Mouse (Mus musculus) midbrain, postnatal 0 days (tissue): ENCODE measurements around the gene Myo16. TPM values are rescaled to one million over a fixed set of nuclear protein-coding genes. Genes with fewer than 3 reads are reported as not detected.

Experiments used
- ATAC-seq: fragments of 200-750 bp; cut with Nextera tagmentation; 2 replicates; pipeline ENCODE4 v1.8.0; 2017; ENCODE audit warnings: moderate number of reproducible peaks, mild to moderate bottlenecking, moderate TSS enrichment, moderate library complexity; ENCODE audit not compliant: low FRiP score
- DNase-seq: peaks from one replicate; pipeline ENCODE4 v3.0.0-alpha.2; 2015; ENCODE audit warnings: low spot score
- H3K27ac ChIP-seq: fragments of 300-500 bp; sonication (generic); 2 replicates; pipeline ENCODE4 v1.5.1; 2014; ENCODE audit warnings: low read depth, mild to moderate bottlenecking, low read length, mixed read lengths
- H3K27me3 ChIP-seq: fragments of 300-500 bp; sonication (generic); 2 replicates; pipeline ENCODE4 v1.6.1; 2014; ENCODE audit warnings: low read length, control low read depth, mixed read lengths; ENCODE audit not compliant: insufficient read depth
- H3K36me3 ChIP-seq: fragments of 300-500 bp; sonication (generic); 2 replicates; pipeline ENCODE4 v1.6.1; 2014; ENCODE audit warnings: low read length, control low read depth, mixed read lengths; ENCODE audit not compliant: insufficient read depth
- H3K4me1 ChIP-seq: fragments of 300-500 bp; sonication (generic); 2 replicates; pipeline ENCODE4 v1.6.1; 2014; ENCODE audit warnings: mild to moderate bottlenecking, control low read depth, antibody characterized with exemption, low read length, mixed read lengths; ENCODE audit not compliant: insufficient read depth
- H3K4me2 ChIP-seq: fragments of 300-500 bp; sonication (generic); 2 replicates; pipeline ENCODE4 v1.6.1; 2014; ENCODE audit warnings: low read depth, mild to moderate bottlenecking, low read length, mixed read lengths; ENCODE audit not compliant: poor library complexity, severe bottlenecking
- H3K4me3 ChIP-seq: fragments of 300-500 bp; sonication (generic); 2 replicates; pipeline ENCODE4 v1.5.1; 2014; ENCODE audit warnings: low read depth, mild to moderate bottlenecking, low read length, moderate library complexity
- H3K9ac ChIP-seq: fragments of 300-500 bp; sonication (generic); replicated peaks from 2 replicates; pipeline ENCODE4 v1.6.1; 2014; ENCODE audit warnings: mild to moderate bottlenecking, low read length, moderate library complexity, mixed read lengths; ENCODE audit not compliant: poor library complexity, severe bottlenecking
- H3K9me3 ChIP-seq: fragments of 300-500 bp; sonication (generic); 2 replicates; pipeline ENCODE4 v1.6.1; 2016; ENCODE audit warnings: low read length, control low read depth
- CTCF ChIP-seq: IDR thresholded peaks from 2 replicates; pipeline ENCODE4 v1.5.1; 2016; ENCODE audit warnings: antibody characterized with exemption, mild to moderate bottlenecking
- WGBS: fragments of 180-500 bp; shearing (Covaris S2); extraction: QIAGEN DNeasy Blood & Tissue Kit; methylation state at CpG from one replicate; pipeline ENCODE4 v1.1.7; 2014; 5-methylcytosine and 5-hydroxymethylcytosine counted together
- polyA plus RNA-seq: library from polyadenylated mRNA; unstranded; fragments of >200 nt; fragmentation: Nextera tagmentation; extraction: Ambion mirVana; gene quantifications from 2 replicates; pipeline ENCODE4 v1.2.1, GENCODE M21; 2015
- total RNA-seq: library from RNA; depleted of rRNA; stranded (reverse); fragments of >200 nt; gene quantifications from 2 replicates; pipeline ENCODE4 v1.2.3, GENCODE M21; 2014

Gene Myo16
- total and polyA plus RNA-seq, 2 experiments from 2014 or later, result 7.7 to 59.9 TPM

DNA sequence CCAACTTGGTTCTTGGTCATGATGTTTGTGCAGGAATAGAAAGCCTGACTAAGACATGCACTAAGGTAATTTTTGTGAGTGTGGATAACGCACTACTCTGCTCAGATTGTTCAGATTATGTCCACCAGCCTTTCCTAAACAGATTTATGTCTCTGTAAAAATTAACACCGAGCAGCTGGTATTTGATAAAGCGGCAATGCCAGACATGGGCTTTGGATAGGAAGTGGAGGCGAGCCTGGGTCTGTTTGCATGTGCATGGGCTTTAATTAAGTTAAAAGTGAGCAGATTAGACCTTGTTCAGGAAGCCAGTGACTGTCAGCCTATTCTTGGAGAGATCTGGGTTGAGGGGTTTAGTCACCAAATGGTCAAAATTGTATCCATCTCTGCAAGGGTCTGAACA, 367.8 kb downstream of the Myo16 start:
- H3K4me1 ChIP-seq, result no peaks in the 10 kb centered on the region
- DNase-seq (no peak), ATAC-seq (no peak)
- no peak overlapping the region for H3K27ac ChIP-seq
- WGBS, result 79% methylated on average over 4 of the region's 4 CpGs
- H3K9ac ChIP-seq, result no peak overlapping the region
- no peaks in the 10 kb centered on the region for H3K36me3 ChIP-seq
- no peaks in the 10 kb centered on the region for H3K27me3 ChIP-seq
- no peak for TF ChIP-seq CTCF
- no peaks in the 10 kb centered on the region for H3K9me3 ChIP-seq
- no peak overlapping the region for H3K4me3 ChIP-seq
- H3K4me2 ChIP-seq, result no peak overlapping the region

DNA sequence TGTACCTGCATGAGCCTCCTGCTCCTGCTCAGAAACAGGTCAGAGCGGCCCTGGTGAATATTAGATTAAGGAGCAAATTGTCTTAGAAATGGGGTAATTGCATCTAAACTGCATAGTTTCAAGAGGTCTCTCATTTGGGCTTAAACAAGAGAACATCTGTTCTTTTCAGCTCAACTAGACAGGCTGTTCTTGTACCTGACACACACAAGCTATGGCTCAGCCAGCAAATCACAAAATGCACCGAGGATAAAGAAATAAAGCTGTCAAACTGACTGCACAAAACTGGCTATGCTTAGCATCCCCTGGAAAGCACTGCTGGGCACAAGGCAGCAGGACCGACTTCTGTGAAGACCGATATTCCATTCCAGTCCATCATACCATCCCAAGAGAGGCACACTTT, 372.0 kb downstream of the Myo16 start:
- Histone ChIP-seq H3K36me3 (no peaks in the 10 kb centered on the region), H3K4me2 (no peak overlapping the region), H3K4me3 (no peak overlapping the region), H3K27ac (no peak overlapping the region), H3K9ac (no peak overlapping the region), H3K27me3 (no peaks in the 10 kb centered on the region), H3K4me1 (no peaks in the 10 kb centered on the region), H3K9me3 (no peaks in the 10 kb centered on the region)
- TF ChIP-seq CTCF, result no peak
- WGBS, result 58% methylated on average over 4 of the region's 4 CpGs
- ATAC-seq (no peak), DNase-seq (no peak)

DNA sequence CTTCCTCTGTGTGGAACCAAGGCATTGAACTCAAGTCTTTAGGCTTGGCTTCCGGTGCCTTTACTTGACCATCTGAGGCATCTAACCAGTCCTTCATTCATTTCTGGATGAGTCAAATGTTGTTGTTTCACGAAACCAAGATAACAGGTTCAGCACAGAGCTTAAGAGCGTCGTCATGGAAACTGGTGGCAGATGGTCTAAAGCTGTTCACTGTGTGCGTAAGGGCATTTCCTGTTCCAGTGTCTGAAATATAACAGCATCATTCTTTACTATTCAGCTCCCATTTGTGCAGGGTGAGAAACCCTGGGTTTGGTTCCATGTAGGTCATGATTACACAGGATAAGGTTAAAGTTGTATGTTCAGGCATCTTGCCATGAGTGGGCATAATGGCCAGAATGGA, 372.9 kb downstream of the Myo16 start:
- peak; percentile 52 for DNase-seq
- H3K27me3 ChIP-seq, result no peaks in the 10 kb centered on the region

DNA sequence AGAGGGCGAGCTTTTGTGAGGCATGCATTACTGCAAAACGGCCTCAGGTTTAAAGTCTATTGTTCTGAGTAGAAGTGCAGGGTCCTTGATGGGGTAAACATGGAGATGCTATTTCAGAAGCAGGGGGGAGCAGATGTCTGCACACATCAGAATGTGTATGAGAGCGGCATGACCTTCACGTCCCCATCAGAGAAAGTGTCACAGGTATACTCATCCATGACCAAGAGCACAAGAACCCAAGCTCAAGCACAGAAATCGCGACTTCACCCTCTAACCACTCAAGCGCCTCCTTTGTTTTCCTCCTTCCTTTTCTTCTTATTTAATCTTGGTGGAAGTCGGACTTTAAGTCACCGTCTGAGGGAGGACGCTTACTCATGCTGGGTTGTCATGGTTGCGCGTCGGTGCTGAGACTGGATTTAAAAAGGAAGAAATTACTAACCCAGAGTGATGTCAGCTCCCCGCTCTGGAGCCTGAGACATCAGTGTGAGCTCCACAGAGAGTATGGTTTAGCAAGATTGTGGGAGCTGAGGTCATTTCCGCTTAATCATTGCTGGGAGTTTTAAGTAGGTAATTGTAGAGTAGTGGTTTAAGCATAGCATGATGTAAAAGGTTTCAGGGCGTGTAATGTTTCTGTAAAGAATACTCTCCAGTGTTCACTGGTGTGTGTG, 381.0 kb downstream of the Myo16 start:
- Histone ChIP-seq H3K4me1 (no peaks in the 10 kb centered on the region), H3K4me3 (no peak overlapping the region), H3K27me3 (no peaks in the 10 kb centered on the region), H3K27ac (no peak overlapping the region), H3K4me2 (no peak overlapping the region), H3K9me3 (no peaks in the 10 kb centered on the region), H3K9ac (no peak overlapping the region), H3K36me3 (peaks cover 5% of the 10 kb centered on the region; the same call in 1 of the 2 replicates)
- ATAC-seq (peak; percentile 71; the same call in 1 of the 2 replicates), DNase-seq (peak; percentile 23)
- WGBS, result 36% methylated on average over 16 of the region's 16 CpGs
- no peak for TF ChIP-seq CTCF

More for the DNA sequence above, 372.9 kb downstream of the Myo16 start:
- Histone ChIP-seq H3K27ac (no peak overlapping the region), H3K36me3 (no peaks in the 10 kb centered on the region), H3K4me3 (no peak overlapping the region), H3K9me3 (no peaks in the 10 kb centered on the region), H3K4me1 (no peaks in the 10 kb centered on the region), H3K9ac (no peak overlapping the region), H3K4me2 (no peak overlapping the region)
- WGBS, result 63% methylated on average over 5 of the region's 5 CpGs
- no peak for ATAC-seq
- no peak for TF ChIP-seq CTCF

DNA sequence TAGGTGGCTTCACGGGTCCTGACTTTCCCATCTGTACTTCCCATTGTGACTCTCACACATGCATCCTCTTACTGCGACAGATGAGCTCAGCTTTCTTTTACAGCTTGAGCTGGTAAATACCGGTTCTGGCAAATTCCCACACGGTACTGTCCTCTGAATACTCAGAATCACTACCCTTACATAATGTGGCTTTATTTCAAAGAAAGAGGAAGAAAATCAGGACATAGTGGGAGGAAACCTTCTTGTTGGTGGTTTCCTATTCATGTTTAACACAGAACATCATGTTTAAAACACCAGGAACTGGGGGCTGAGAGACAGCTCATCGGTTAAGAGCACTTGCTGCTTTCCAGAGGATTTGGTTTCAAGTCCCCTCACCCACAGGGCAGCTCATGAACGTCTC, 384.6 kb downstream of the Myo16 start:
- Histone ChIP-seq H3K27ac (no peak overlapping the region), H3K4me2 (no peak overlapping the region), H3K9me3 (no peaks in the 10 kb centered on the region), H3K9ac (no peak overlapping the region), H3K27me3 (no peaks in the 10 kb centered on the region), H3K36me3 (peaks cover 3% of the 10 kb centered on the region; the same call in 1 of the 2 replicates), H3K4me3 (no peak overlapping the region), H3K4me1 (no peaks in the 10 kb centered on the region)
- WGBS, result 59% methylated on average over 6 of the region's 6 CpGs
- ATAC-seq (no peak), DNase-seq (no peak)
- no peak for TF ChIP-seq CTCF

DNA sequence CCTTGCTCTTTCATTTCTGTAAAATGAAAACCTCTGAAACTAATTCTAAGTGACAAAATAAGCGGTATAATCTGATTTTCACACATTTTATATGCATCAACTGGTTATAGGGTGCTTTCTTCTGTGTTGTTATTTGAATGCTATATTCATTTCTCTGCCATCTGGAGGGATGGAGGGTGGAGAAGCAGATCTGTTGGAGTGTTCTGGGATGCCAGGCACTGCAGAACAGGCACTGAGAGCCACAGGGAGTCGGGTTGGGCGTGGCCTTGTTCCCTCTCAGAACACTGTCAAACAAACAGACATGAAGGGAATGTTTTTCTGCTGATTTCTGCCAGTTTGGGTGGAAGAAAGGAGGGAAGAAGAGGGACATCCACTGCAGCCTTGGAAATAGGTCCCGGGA, 386.0 kb downstream of the Myo16 start:
- Histone ChIP-seq H3K27ac (no peak overlapping the region), H3K9ac (no peak overlapping the region), H3K4me2 (no peak overlapping the region), H3K36me3 (no peaks in the 10 kb centered on the region), H3K4me3 (no peak overlapping the region), H3K4me1 (no peaks in the 10 kb centered on the region), H3K9me3 (no peaks in the 10 kb centered on the region), H3K27me3 (no peaks in the 10 kb centered on the region)
- no peak for TF ChIP-seq CTCF
- WGBS, result 72% methylated on average over 4 of the region's 4 CpGs
- ATAC-seq (no peak), DNase-seq (no peak)
